8 mouse cellular contexts compared by ENCODE assay signal in genomic region chr9:37406372-37406771, GRCm38 (mm10). TPM values are rescaled to one million over a fixed set of nuclear protein-coding genes. Genes with fewer than 3 reads are reported as not detected.
DNase-seq lines count a peak whose midpoint lies in the region; ATAC-seq lines count a peak whose summit lies in the region.

No protein-coding gene starts in this region.

- DNase-seq in hindbrain, embryonic 11.5 days (ENCODE audit: low spot score) = peak; percentile 37
- DNase-seq in hindbrain, embryonic 10.5 days (ENCODE audit: low spot score) = no peak
- DNase-seq in CD4-positive, CD25-positive, alpha-beta regulatory T cell, adult 2 months (ENCODE audit: low read depth, low spot score) = peak; percentile 64
- peak; percentile 24 for DNase-seq in cerebellum, adult 8-10 months
- DNase-seq in ovary, adult 18-20 months (ENCODE audit: low spot score) = no peak
- no peak for DNase-seq in spleen, adult 12 weeks (ENCODE audit: low spot score)

- no peaks in the 10 kb centered on the region for H3K4me1 ChIP-seq in hindbrain, embryonic 11.5 days (replicated peaks; ENCODE audit: control insufficient read depth, insufficient read depth, low read length)
- H3K4me1 ChIP-seq in hindbrain, embryonic 10.5 days (replicated peaks) = peaks cover 13% of the 10 kb centered on the region
- H3K4me1 ChIP-seq in hindbrain, embryonic 16.5 days (ENCODE audit: control insufficient read depth, insufficient read depth, low read depth, low read length) = peaks cover 3% of the 10 kb centered on the region; the same call in 1 of the 2 replicates
- H3K4me1 ChIP-seq in stomach, embryonic 14.5 days (ENCODE audit: control insufficient read depth, insufficient read depth, low read length) = no peaks in the 10 kb centered on the region

- H3K27me3 ChIP-seq in hindbrain, embryonic 11.5 days (ENCODE audit: control insufficient read depth, insufficient read depth, low read length) = peaks cover 3% of the 10 kb centered on the region; the same call in 1 of the 2 replicates
- H3K27me3 ChIP-seq in hindbrain, embryonic 10.5 days (ENCODE audit: insufficient read depth, poor library complexity, severe bottlenecking) = peaks cover 45% of the 10 kb centered on the region
- H3K27me3 ChIP-seq in hindbrain, embryonic 16.5 days (replicated peaks; ENCODE audit: control insufficient read depth, insufficient read depth, low read length) = no peaks in the 10 kb centered on the region
- H3K27me3 ChIP-seq in stomach, embryonic 14.5 days (ENCODE audit: control insufficient read depth, insufficient read depth, low read length) = no peaks in the 10 kb centered on the region

- H3K36me3 ChIP-seq in hindbrain, embryonic 11.5 days (ENCODE audit: control insufficient read depth, insufficient read depth, low read length) = no peaks in the 10 kb centered on the region
- no peaks in the 10 kb centered on the region for H3K36me3 ChIP-seq in hindbrain, embryonic 10.5 days
- no peaks in the 10 kb centered on the region for H3K36me3 ChIP-seq in hindbrain, embryonic 16.5 days (ENCODE audit: control insufficient read depth, insufficient read depth, low read length)
- H3K36me3 ChIP-seq in stomach, embryonic 14.5 days (ENCODE audit: control insufficient read depth, insufficient read depth, low read length) = no peaks in the 10 kb centered on the region

- WGBS in hindbrain, embryonic 11.5 days = 0% methylated on average over 1 of the region's 1 CpGs
- 3% methylated on average over 1 of the region's 1 CpGs for WGBS in hindbrain, embryonic 10.5 days
- 0% methylated on average over 1 of the region's 1 CpGs for WGBS in hindbrain, embryonic 16.5 days
- WGBS in stomach, embryonic 14.5 days = 3% methylated on average over 1 of the region's 1 CpGs

- no peaks in the 10 kb centered on the region for H3K9me3 ChIP-seq in hindbrain, embryonic 11.5 days (ENCODE audit: control insufficient read depth, low read length)
- no peaks in the 10 kb centered on the region for H3K9me3 ChIP-seq in hindbrain, embryonic 10.5 days
- no peaks in the 10 kb centered on the region for H3K9me3 ChIP-seq in hindbrain, embryonic 16.5 days (ENCODE audit: control insufficient read depth, low read length)
- no peaks in the 10 kb centered on the region for H3K9me3 ChIP-seq in stomach, embryonic 14.5 days (ENCODE audit: control insufficient read depth, low read depth, low read length)

- H3K4me2 ChIP-seq in hindbrain, embryonic 11.5 days (replicated peaks; ENCODE audit: low read depth, low read length) = no peak overlapping the region
- no peak overlapping the region for H3K4me2 ChIP-seq in hindbrain, embryonic 16.5 days (ENCODE audit: low read length)
- H3K4me2 ChIP-seq in stomach, embryonic 14.5 days (replicated peaks; ENCODE audit: low read depth, low read length) = no peak overlapping the region

- no peak overlapping the region for H3K4me3 ChIP-seq in hindbrain, embryonic 11.5 days (ENCODE audit: low read depth, low read length)
- no peak overlapping the region for H3K4me3 ChIP-seq in hindbrain, embryonic 10.5 days
- H3K4me3 ChIP-seq in hindbrain, embryonic 16.5 days (ENCODE audit: low read length) = no peak overlapping the region
- no peak overlapping the region for H3K4me3 ChIP-seq in stomach, embryonic 14.5 days (ENCODE audit: low read depth, low read length)

- no peak overlapping the region for H3K27ac ChIP-seq in hindbrain, embryonic 11.5 days (ENCODE audit: low read depth, low read length)
- H3K27ac ChIP-seq in hindbrain, embryonic 10.5 days = no peak overlapping the region
- H3K27ac ChIP-seq in hindbrain, embryonic 16.5 days (ENCODE audit: low read depth, low read length) = no peak overlapping the region
- H3K27ac ChIP-seq in stomach, embryonic 14.5 days (ENCODE audit: low read length) = no peak overlapping the region

- peak; percentile 42; the same call in 1 of the 2 replicates for ATAC-seq in hindbrain, embryonic 11.5 days (ENCODE audit: low FRiP score)
- peak; percentile 65 for ATAC-seq in hindbrain, embryonic 16.5 days
- 0 out of 2 replicates have a peak, but pooled peaks have one; percentile 31 for ATAC-seq in stomach, embryonic 14.5 days (ENCODE audit: insufficient number of reproducible peaks, insufficient read depth, low FRiP score, low read depth)

- H3K9ac ChIP-seq in hindbrain, embryonic 11.5 days (ENCODE audit: low read depth, low read length) = no peak overlapping the region
- H3K9ac ChIP-seq in hindbrain, embryonic 16.5 days (ENCODE audit: low read depth, low read length) = no peak overlapping the region
- H3K9ac ChIP-seq in stomach, embryonic 14.5 days (replicated peaks; ENCODE audit: low read depth, low read length) = no peak overlapping the region

RNA-seq across cellular contexts. Expression of gene Robo4, which starts 4.7 kb away (rescaled TPM):
- 5.5 and 6.8 TPM in 2 replicates for polyA plus RNA-seq in hindbrain, embryonic 11.5 days (2014; fragmentation: Nextera tagmentation; extraction: Ambion mirVana)
- polyA plus RNA-seq in hindbrain, embryonic 10.5 days (2016; fragmentation: Nextera tagmentation; extraction: Ambion mirVana) = 6.6 and 7.7 TPM in 2 replicates
- 5.5 and 8.6 TPM in 2 replicates for polyA plus RNA-seq in hindbrain, embryonic 16.5 days (2015; fragmentation: Nextera tagmentation; extraction: Ambion mirVana)
- 8.9 and 12.0 TPM in 2 replicates for polyA plus RNA-seq in stomach, embryonic 14.5 days (2014; fragmentation: Nextera tagmentation; extraction: Ambion mirVana)

RNA-seq across cellular contexts. Expression of gene Robo3, which starts 26.7 kb away (rescaled TPM):
- polyA plus RNA-seq in hindbrain, embryonic 11.5 days (2014; fragmentation: Nextera tagmentation; extraction: Ambion mirVana) = 120 TPM in 2 replicates
- 29.1 and 148 TPM in 2 replicates for polyA plus RNA-seq in hindbrain, embryonic 10.5 days (2016; fragmentation: Nextera tagmentation; extraction: Ambion mirVana)
- polyA plus RNA-seq in hindbrain, embryonic 16.5 days (2015; fragmentation: Nextera tagmentation; extraction: Ambion mirVana) = 7.3 and 12.1 TPM in 2 replicates
- 0.06 TPM in 1 of 2 replicates, not detected in the other for polyA plus RNA-seq in stomach, embryonic 14.5 days (2014; fragmentation: Nextera tagmentation; extraction: Ambion mirVana)

RNA-seq across cellular contexts. Expression of gene Hepacam, which starts 39.2 kb away (rescaled TPM):
- polyA plus RNA-seq in hindbrain, embryonic 11.5 days (2014; fragmentation: Nextera tagmentation; extraction: Ambion mirVana) = 0.09 TPM in 1 of 2 replicates, not detected in the other
- 0.51 TPM in 1 of 2 replicates, not detected in the other for polyA plus RNA-seq in hindbrain, embryonic 10.5 days (2016; fragmentation: Nextera tagmentation; extraction: Ambion mirVana)
- polyA plus RNA-seq in hindbrain, embryonic 16.5 days (2015; fragmentation: Nextera tagmentation; extraction: Ambion mirVana) = 42.0 and 46.2 TPM in 2 replicates
- polyA plus RNA-seq in stomach, embryonic 14.5 days (2014; fragmentation: Nextera tagmentation; extraction: Ambion mirVana) = not detected in 2 replicates

RNA-seq across cellular contexts. Expression of gene Ccdc15, which starts 58.1 kb away (rescaled TPM):
- 6.8 and 10.2 TPM in 2 replicates for polyA plus RNA-seq in hindbrain, embryonic 11.5 days (2014; fragmentation: Nextera tagmentation; extraction: Ambion mirVana)
- 7.9 and 11.4 TPM in 2 replicates for polyA plus RNA-seq in hindbrain, embryonic 10.5 days (2016; fragmentation: Nextera tagmentation; extraction: Ambion mirVana)
- 6.1 and 7.1 TPM in 2 replicates for polyA plus RNA-seq in hindbrain, embryonic 16.5 days (2015; fragmentation: Nextera tagmentation; extraction: Ambion mirVana)
- polyA plus RNA-seq in stomach, embryonic 14.5 days (2014; fragmentation: Nextera tagmentation; extraction: Ambion mirVana) = 8.6 and 9.9 TPM in 2 replicates

Comparison
In these comparisons a context has a peak if more than half of its experiments do, and no peak if none do; other contexts are left out.
1. DNase-seq: peak in hindbrain, embryonic 11.5 days (single experiment), CD4-positive, CD25-positive, alpha-beta regulatory T cell, adult 2 months (single experiment) and cerebellum, adult 8-10 months (single experiment); none in hindbrain, embryonic 10.5 days (single experiment), ovary, adult 18-20 months (single experiment) and spleen, adult 12 weeks (single experiment).
2. RNA of gene Hepacam, which starts 39.2 kb away (polyA plus RNA-seq): 42.0 to 46.2 TPM in hindbrain, embryonic 16.5 days; 0.51 TPM in hindbrain, embryonic 10.5 days, 0.09 TPM in hindbrain, embryonic 11.5 days and not detected in stomach, embryonic 14.5 days; every median in the first group is over 10 times any median in the second.
3. Peak in every context shown above with its lines, with median percentiles within 50 percentile points of each other: ATAC-seq.